Mouse (Mus musculus): Measurements from ENCODE around the gene Wnt9a. TPM values are rescaled to one million over a fixed set of nuclear protein-coding genes. Genes with fewer than 3 reads are reported as not detected.

Wnt9a gene
- polyA plus RNA-seq, 1 experiment from 2014 or later, result 2.7 TPM

- Histone ChIP-seq H3K4me2 (replicated peaks; ENCODE audit: low read depth, low read length) (no peak overlapping the region), H3K27me3 (ENCODE audit: control insufficient read depth, insufficient read depth, low read length) (no peaks in the 10 kb centered on the region), H3K27ac (ENCODE audit: low read depth, low read length) (no peak overlapping the region), H3K4me1 (replicated peaks; ENCODE audit: control insufficient read depth, insufficient read depth, low read length) (no peaks in the 10 kb centered on the region), H3K9me3 (ENCODE audit: control insufficient read depth, low read length) (no peaks in the 10 kb centered on the region), H3K9ac (ENCODE audit: low read depth, low read length) (no peak overlapping the region), H3K36me3 (ENCODE audit: control insufficient read depth, insufficient read depth, low read length) (no peaks in the 10 kb centered on the region), H3K4me3 (ENCODE audit: low read depth, low read length) (no peak overlapping the region)
- WGBS, result 0% methylated on average over 1 of the region's 1 CpGs
- DNase-seq (ENCODE audit: low spot score), result peak; percentile 43
- no peak for ATAC-seq (ENCODE audit: low FRiP score)
Observed at GRCm38 (mm10) chr11:59336381-59336780, 29.7 kb downstream of the Wnt9a start.

GRCm38 (mm10) chr11:59337955-59338735 lies 31.4 kb downstream of the Wnt9a start:
- Histone ChIP-seq H3K9ac (ENCODE audit: low read depth, low read length) (no peak overlapping the region), H3K27ac (ENCODE audit: low read depth, low read length) (no peak overlapping the region), H3K36me3 (ENCODE audit: control insufficient read depth, insufficient read depth, low read length) (no peaks in the 10 kb centered on the region), H3K4me1 (replicated peaks; ENCODE audit: control insufficient read depth, insufficient read depth, low read length) (no peaks in the 10 kb centered on the region), H3K9me3 (ENCODE audit: control insufficient read depth, low read length) (no peaks in the 10 kb centered on the region), H3K27me3 (ENCODE audit: control insufficient read depth, insufficient read depth, low read length) (no peaks in the 10 kb centered on the region), H3K4me2 (replicated peaks; ENCODE audit: low read depth, low read length) (no peak overlapping the region), H3K4me3 (ENCODE audit: low read depth, low read length) (no peak overlapping the region)
- ATAC-seq (ENCODE audit: low FRiP score), result no peak
- 73% methylated on average over 13 of the region's 13 CpGs for WGBS
- DNase-seq (ENCODE audit: low spot score), result no peak

GRCm38 (mm10) chr11:59338736-59339120 lies 32.0 kb downstream of the Wnt9a start:
- no peak overlapping the region for H3K27ac ChIP-seq (ENCODE audit: low read depth, low read length)
- no peaks in the 10 kb centered on the region for H3K9me3 ChIP-seq (ENCODE audit: control insufficient read depth, low read length)
- 92% methylated on average over 2 of the region's 2 CpGs for WGBS
- H3K9ac ChIP-seq (ENCODE audit: low read depth, low read length), result no peak overlapping the region
- no peaks in the 10 kb centered on the region for H3K36me3 ChIP-seq (ENCODE audit: control insufficient read depth, insufficient read depth, low read length)
- ATAC-seq (ENCODE audit: low FRiP score), result no peak
- no peak overlapping the region for H3K4me2 ChIP-seq (replicated peaks; ENCODE audit: low read depth, low read length)
- H3K4me1 ChIP-seq (replicated peaks; ENCODE audit: control insufficient read depth, insufficient read depth, low read length), result no peaks in the 10 kb centered on the region
- no peak for DNase-seq (ENCODE audit: low spot score)
- no peaks in the 10 kb centered on the region for H3K27me3 ChIP-seq (ENCODE audit: control insufficient read depth, insufficient read depth, low read length)
- H3K4me3 ChIP-seq (ENCODE audit: low read depth, low read length), result no peak overlapping the region

- Histone ChIP-seq H3K9me3 (ENCODE audit: control insufficient read depth, low read length) (no peaks in the 10 kb centered on the region), H3K36me3 (ENCODE audit: control insufficient read depth, insufficient read depth, low read length) (no peaks in the 10 kb centered on the region), H3K4me3 (ENCODE audit: low read depth, low read length) (no peak overlapping the region), H3K27ac (ENCODE audit: low read depth, low read length) (no peak overlapping the region), H3K9ac (ENCODE audit: low read depth, low read length) (no peak overlapping the region), H3K4me2 (replicated peaks; ENCODE audit: low read depth, low read length) (no peak overlapping the region), H3K4me1 (replicated peaks; ENCODE audit: control insufficient read depth, insufficient read depth, low read length) (no peaks in the 10 kb centered on the region), H3K27me3 (ENCODE audit: control insufficient read depth, insufficient read depth, low read length) (no peaks in the 10 kb centered on the region)
- DNase-seq (ENCODE audit: low spot score) (no peak), ATAC-seq (ENCODE audit: low FRiP score) (no peak)
- WGBS, result 89% methylated on average over 5 of the region's 5 CpGs
Observed at GRCm38 (mm10) chr11:59342956-59343355, 36.2 kb downstream of the Wnt9a start.

- no peak for DNase-seq (ENCODE audit: low spot score)
- H3K36me3 ChIP-seq (ENCODE audit: control insufficient read depth, insufficient read depth, low read length), result no peaks in the 10 kb centered on the region
- H3K4me3 ChIP-seq (ENCODE audit: low read depth, low read length), result no peak overlapping the region
- 83% methylated on average over 11 of the region's 11 CpGs for WGBS
- no peak overlapping the region for H3K27ac ChIP-seq (ENCODE audit: low read depth, low read length)
- H3K9ac ChIP-seq (ENCODE audit: low read depth, low read length), result no peak overlapping the region
- H3K4me2 ChIP-seq (replicated peaks; ENCODE audit: low read depth, low read length), result no peak overlapping the region
- no peaks in the 10 kb centered on the region for H3K9me3 ChIP-seq (ENCODE audit: control insufficient read depth, low read length)
- no peaks in the 10 kb centered on the region for H3K27me3 ChIP-seq (ENCODE audit: control insufficient read depth, insufficient read depth, low read length)
- no peak for ATAC-seq (ENCODE audit: low FRiP score)
- no peaks in the 10 kb centered on the region for H3K4me1 ChIP-seq (replicated peaks; ENCODE audit: control insufficient read depth, insufficient read depth, low read length)
Observed at GRCm38 (mm10) chr11:59346166-59346910, 39.6 kb downstream of the Wnt9a start.

GRCm38 (mm10) chr11:59350326-59350725 lies 43.6 kb downstream of the Wnt9a start:
- Histone ChIP-seq H3K4me3 (ENCODE audit: low read depth, low read length) (no peak overlapping the region), H3K4me2 (replicated peaks; ENCODE audit: low read depth, low read length) (no peak overlapping the region), H3K27ac (ENCODE audit: low read depth, low read length) (no peak overlapping the region), H3K9me3 (ENCODE audit: control insufficient read depth, low read length) (no peaks in the 10 kb centered on the region), H3K4me1 (replicated peaks; ENCODE audit: control insufficient read depth, insufficient read depth, low read length) (no peaks in the 10 kb centered on the region), H3K36me3 (ENCODE audit: control insufficient read depth, insufficient read depth, low read length) (no peaks in the 10 kb centered on the region), H3K27me3 (ENCODE audit: control insufficient read depth, insufficient read depth, low read length) (no peaks in the 10 kb centered on the region), H3K9ac (ENCODE audit: low read depth, low read length) (no peak overlapping the region)
- WGBS, result 78% methylated on average over 2 of the region's 2 CpGs
- ATAC-seq (ENCODE audit: low FRiP score) (no peak), DNase-seq (ENCODE audit: low spot score) (no peak)

- H3K9ac ChIP-seq (ENCODE audit: low read depth, low read length), result no peak overlapping the region
- DNase-seq (ENCODE audit: low spot score), result no peak
- no peak for ATAC-seq (ENCODE audit: low FRiP score)
- no peaks in the 10 kb centered on the region for H3K36me3 ChIP-seq (ENCODE audit: control insufficient read depth, insufficient read depth, low read length)
- H3K4me2 ChIP-seq (replicated peaks; ENCODE audit: low read depth, low read length), result no peak overlapping the region
- H3K27ac ChIP-seq (ENCODE audit: low read depth, low read length), result no peak overlapping the region
- H3K4me3 ChIP-seq (ENCODE audit: low read depth, low read length), result no peak overlapping the region
- 79% methylated on average over 4 of the region's 4 CpGs for WGBS
- no peaks in the 10 kb centered on the region for H3K4me1 ChIP-seq (replicated peaks; ENCODE audit: control insufficient read depth, insufficient read depth, low read length)
- no peaks in the 10 kb centered on the region for H3K9me3 ChIP-seq (ENCODE audit: control insufficient read depth, low read length)
- no peaks in the 10 kb centered on the region for H3K27me3 ChIP-seq (ENCODE audit: control insufficient read depth, insufficient read depth, low read length)
Observed at GRCm38 (mm10) chr11:59354793-59355192, 48.1 kb downstream of the Wnt9a start.

GRCm38 (mm10) chr11:59356874-59357289 lies 50.2 kb downstream of the Wnt9a start:
- Histone ChIP-seq H3K4me3 (ENCODE audit: low read depth, low read length) (no peak overlapping the region), H3K4me1 (replicated peaks; ENCODE audit: control insufficient read depth, insufficient read depth, low read length) (no peaks in the 10 kb centered on the region), H3K4me2 (replicated peaks; ENCODE audit: low read depth, low read length) (no peak overlapping the region), H3K9me3 (ENCODE audit: control insufficient read depth, low read length) (no peaks in the 10 kb centered on the region), H3K27ac (ENCODE audit: low read depth, low read length) (no peak overlapping the region), H3K36me3 (ENCODE audit: control insufficient read depth, insufficient read depth, low read length) (no peaks in the 10 kb centered on the region), H3K27me3 (ENCODE audit: control insufficient read depth, insufficient read depth, low read length) (no peaks in the 10 kb centered on the region), H3K9ac (ENCODE audit: low read depth, low read length) (no peak overlapping the region)
- DNase-seq (ENCODE audit: low spot score) (no peak), ATAC-seq (ENCODE audit: low FRiP score) (no peak)
- 59% methylated on average over 11 of the region's 11 CpGs for WGBS

GRCm38 (mm10) chr11:59361291-59361690 lies 54.6 kb downstream of the Wnt9a start:
- no peak overlapping the region for H3K9ac ChIP-seq (ENCODE audit: low read depth, low read length)

More at GRCm38 (mm10) chr11:59361291-59361690, 54.6 kb downstream of the Wnt9a start:
- Histone ChIP-seq H3K4me3 (ENCODE audit: low read depth, low read length) (no peak overlapping the region), H3K36me3 (ENCODE audit: control insufficient read depth, insufficient read depth, low read length) (no peaks in the 10 kb centered on the region), H3K4me1 (replicated peaks; ENCODE audit: control insufficient read depth, insufficient read depth, low read length) (no peaks in the 10 kb centered on the region), H3K9me3 (ENCODE audit: control insufficient read depth, low read length) (no peaks in the 10 kb centered on the region), H3K27ac (ENCODE audit: low read depth, low read length) (no peak overlapping the region), H3K4me2 (replicated peaks; ENCODE audit: low read depth, low read length) (no peak overlapping the region), H3K27me3 (ENCODE audit: control insufficient read depth, insufficient read depth, low read length) (no peaks in the 10 kb centered on the region)
- no peak for ATAC-seq (ENCODE audit: low FRiP score)
- WGBS, result 85% methylated on average over 9 of the region's 9 CpGs
- DNase-seq (ENCODE audit: low spot score), result no peak
